Mouse (Mus musculus) heart, embryonic 11.5 days (tissue): Measurements from ENCODE around the gene Plekhm1. TPM values are rescaled to one million over a fixed set of nuclear protein-coding genes. Genes with fewer than 3 reads are reported as not detected.
A peak's percentile ranks its signal among the peaks of the same experiment; 100 is the strongest.

ENCODE experiments used
- ATAC-seq: fragments of 200-750 bp; cut with Nextera tagmentation; replicated peaks from 2 replicates; pipeline ENCODE4 v1.8.0; 2017; ENCODE audit warnings: moderate library complexity; ENCODE audit not compliant: insufficient number of reproducible peaks, low FRiP score, low TSS enrichment
- H3K27ac ChIP-seq: fragments of 300-500 bp; sonication (generic); 2 replicates; pipeline ENCODE4 v1.5.1; 2014; ENCODE audit warnings: mild to moderate bottlenecking, low read depth, low read length
- H3K27me3 ChIP-seq: fragments of 300-500 bp; sonication (generic); 2 replicates; pipeline ENCODE4 v1.6.1; 2014; ENCODE audit warnings: mild to moderate bottlenecking, low read length, mixed read lengths; ENCODE audit not compliant: control insufficient read depth, insufficient read depth
- H3K36me3 ChIP-seq: fragments of 300-500 bp; sonication (generic); 2 replicates; pipeline ENCODE4 v1.6.1; 2014; ENCODE audit warnings: mild to moderate bottlenecking, low read length, moderate library complexity, mixed read lengths; ENCODE audit not compliant: control insufficient read depth, insufficient read depth
- H3K4me1 ChIP-seq: fragments of 300-500 bp; sonication (generic); 2 replicates; pipeline ENCODE4 v1.6.1; 2014; ENCODE audit warnings: low read length; ENCODE audit not compliant: control insufficient read depth, insufficient read depth
- H3K4me2 ChIP-seq: fragments of 300-500 bp; sonication (generic); 2 replicates; pipeline ENCODE4 v1.6.1; 2014; ENCODE audit warnings: mild to moderate bottlenecking, moderate library complexity
- H3K4me3 ChIP-seq: fragments of 300-500 bp; sonication (generic); 2 replicates; pipeline ENCODE4 v1.5.1; 2014; ENCODE audit warnings: low read depth, low read length
- H3K9ac ChIP-seq: fragments of 300-500 bp; sonication (generic); 2 replicates; pipeline ENCODE4 v1.6.1; 2014; ENCODE audit warnings: mild to moderate bottlenecking, low read depth, low read length, moderate library complexity
- H3K9me3 ChIP-seq: fragments of 300-500 bp; sonication (generic); replicated peaks from 2 replicates; pipeline ENCODE4 v1.6.1; 2016; ENCODE audit warnings: low read length; ENCODE audit not compliant: control insufficient read depth
- WGBS: fragments of 180-500 bp; shearing (Covaris S2); extraction: QIAGEN DNeasy Blood & Tissue Kit; methylation state at CpG from one replicate; pipeline ENCODE4 v1.1.7; 2014; ENCODE audit not compliant: insufficient replicate concordance; 5-methylcytosine and 5-hydroxymethylcytosine counted together
- polyA plus RNA-seq: library from polyadenylated mRNA; unstranded; fragments of >200 nt; fragmentation: Nextera tagmentation; extraction: Ambion mirVana; gene quantifications from 2 replicates; pipeline ENCODE4 v1.2.1, GENCODE M21; 2014

Plekhm1 gene
- polyA plus RNA-seq, 1 experiment from 2014 or later: 5.2 TPM

DNA sequence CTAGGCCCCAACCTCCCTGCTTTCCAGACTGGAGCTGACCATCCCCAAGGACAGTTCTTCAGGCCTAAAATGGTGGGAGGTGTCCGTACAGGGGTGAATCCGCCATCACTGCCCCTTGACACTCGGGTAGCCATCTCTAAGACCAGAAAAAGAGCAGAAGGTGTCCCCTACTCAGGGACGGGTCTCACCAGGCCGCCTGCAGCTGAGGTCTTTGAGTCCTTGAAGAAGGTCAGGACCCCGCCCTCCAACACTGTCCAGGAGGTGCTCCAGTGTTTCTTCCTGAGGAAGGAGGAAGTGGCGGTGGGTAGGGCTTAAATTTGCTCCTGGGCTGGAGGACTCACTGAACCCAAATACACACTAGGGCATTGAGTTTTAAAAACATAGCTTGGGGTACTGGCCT lies 74.4 kb downstream of the Plekhm1 start:
- WGBS: 74% methylated on average over 7 of the region's 7 CpGs
- Histone ChIP-seq H3K36me3 (no peaks in the 10 kb centered on the region), H3K27me3 (peaks cover 18% of the 10 kb centered on the region), H3K9ac (no peak overlapping the region), H3K4me1 (peaks cover 9% of the 10 kb centered on the region; the same call in 1 of the 2 replicates), H3K4me2 (no peak overlapping the region), H3K9me3 (no peaks in the 10 kb centered on the region), H3K4me3 (no peak overlapping the region), H3K27ac (no peak overlapping the region)
- ATAC-seq: no peak

DNA sequence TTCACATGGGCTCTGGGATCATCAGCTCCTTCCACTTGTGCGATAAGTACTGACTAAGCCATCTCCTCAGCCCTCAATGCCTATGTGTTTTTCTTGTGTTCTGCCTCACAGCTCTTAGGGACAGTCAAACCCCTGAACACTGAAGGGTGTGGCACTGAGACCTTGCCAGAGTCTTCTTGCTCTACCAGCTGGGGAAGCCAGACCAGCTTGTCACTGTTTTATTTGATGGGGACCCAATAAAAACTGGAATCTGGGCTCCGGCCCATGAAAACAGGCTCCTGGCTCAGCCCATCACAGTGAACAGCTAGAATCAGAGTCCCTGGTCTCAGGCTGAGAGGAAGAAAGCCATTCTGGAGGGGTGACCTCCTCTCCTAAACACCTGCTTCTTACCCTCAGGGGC lies 75.3 kb downstream of the Plekhm1 start:
- H3K36me3 ChIP-seq: no peaks in the 10 kb centered on the region
- WGBS: 87% methylated on average over 2 of the region's 2 CpGs
- no peak overlapping the region for H3K27ac ChIP-seq
- no peak overlapping the region for H3K9ac ChIP-seq
- H3K27me3 ChIP-seq: peaks cover 25% of the 10 kb centered on the region
- no peak for ATAC-seq
- no peaks in the 10 kb centered on the region for H3K9me3 ChIP-seq
- H3K4me2 ChIP-seq: no peak overlapping the region
- no peak overlapping the region for H3K4me3 ChIP-seq
- H3K4me1 ChIP-seq: peaks cover 13% of the 10 kb centered on the region; the same call in 1 of the 2 replicates

DNA sequence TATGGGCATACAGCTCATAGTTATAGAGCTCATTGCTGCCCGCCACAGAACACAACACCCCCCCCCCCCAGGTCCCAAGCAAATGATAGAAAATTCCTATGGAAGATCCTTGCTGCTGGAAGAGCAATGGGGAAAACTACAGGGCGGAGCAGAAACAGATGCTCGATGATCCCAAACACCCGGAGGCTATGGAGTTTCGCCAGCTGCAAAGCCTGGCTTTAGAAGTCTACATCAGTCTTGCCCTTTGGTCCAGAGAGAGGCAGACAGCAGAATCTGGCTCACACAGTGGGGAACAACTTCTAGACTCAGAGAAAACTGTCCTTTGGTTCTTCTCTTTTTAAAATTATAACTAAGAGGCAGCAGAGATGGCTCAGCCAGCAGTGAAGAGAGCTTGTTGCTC lies 76.9 kb downstream of the Plekhm1 start:
- ATAC-seq: no peak
- peaks cover 13% of the 10 kb centered on the region; the same call in 1 of the 2 replicates for H3K4me1 ChIP-seq
- peaks cover 26% of the 10 kb centered on the region for H3K27me3 ChIP-seq

DNA sequence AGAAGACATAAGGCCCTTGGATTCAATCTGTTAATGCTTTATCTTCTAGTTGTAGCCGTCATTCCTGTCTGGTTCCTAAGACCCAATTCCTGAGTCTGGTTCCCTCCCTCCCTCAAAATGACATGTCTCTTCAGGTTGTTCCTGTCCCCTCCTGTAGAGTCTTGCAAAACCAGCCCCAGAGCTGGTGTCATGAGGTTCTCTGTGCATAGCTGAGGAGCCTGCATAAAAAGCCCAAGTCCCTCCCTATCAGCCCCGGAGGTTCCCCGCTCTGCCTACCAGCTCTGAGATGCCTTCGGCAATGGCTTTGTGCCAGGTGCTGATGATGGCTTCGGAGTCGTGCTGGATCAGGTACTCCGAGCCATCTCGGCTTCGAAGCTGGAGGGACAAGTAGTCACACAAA lies 77.6 kb downstream of the Plekhm1 start:
- Histone ChIP-seq H3K9me3 (no peaks in the 10 kb centered on the region), H3K4me3 (no peak overlapping the region), H3K4me2 (no peak overlapping the region), H3K36me3 (no peaks in the 10 kb centered on the region), H3K27me3 (peaks cover 26% of the 10 kb centered on the region), H3K9ac (no peak overlapping the region), H3K4me1 (peaks cover 13% of the 10 kb centered on the region; the same call in 1 of the 2 replicates), H3K27ac (no peak overlapping the region)
- 80% methylated on average over 9 of the region's 9 CpGs for WGBS
- no peak for ATAC-seq

More for the DNA sequence above, 76.9 kb downstream of the Plekhm1 start:
- H3K27ac ChIP-seq: no peak overlapping the region
- no peaks in the 10 kb centered on the region for H3K36me3 ChIP-seq
- WGBS: 81% methylated on average over 5 of the region's 5 CpGs
- H3K4me2 ChIP-seq: no peak overlapping the region
- no peak overlapping the region for H3K9ac ChIP-seq
- H3K4me3 ChIP-seq: no peak overlapping the region
- H3K9me3 ChIP-seq: no peaks in the 10 kb centered on the region

DNA sequence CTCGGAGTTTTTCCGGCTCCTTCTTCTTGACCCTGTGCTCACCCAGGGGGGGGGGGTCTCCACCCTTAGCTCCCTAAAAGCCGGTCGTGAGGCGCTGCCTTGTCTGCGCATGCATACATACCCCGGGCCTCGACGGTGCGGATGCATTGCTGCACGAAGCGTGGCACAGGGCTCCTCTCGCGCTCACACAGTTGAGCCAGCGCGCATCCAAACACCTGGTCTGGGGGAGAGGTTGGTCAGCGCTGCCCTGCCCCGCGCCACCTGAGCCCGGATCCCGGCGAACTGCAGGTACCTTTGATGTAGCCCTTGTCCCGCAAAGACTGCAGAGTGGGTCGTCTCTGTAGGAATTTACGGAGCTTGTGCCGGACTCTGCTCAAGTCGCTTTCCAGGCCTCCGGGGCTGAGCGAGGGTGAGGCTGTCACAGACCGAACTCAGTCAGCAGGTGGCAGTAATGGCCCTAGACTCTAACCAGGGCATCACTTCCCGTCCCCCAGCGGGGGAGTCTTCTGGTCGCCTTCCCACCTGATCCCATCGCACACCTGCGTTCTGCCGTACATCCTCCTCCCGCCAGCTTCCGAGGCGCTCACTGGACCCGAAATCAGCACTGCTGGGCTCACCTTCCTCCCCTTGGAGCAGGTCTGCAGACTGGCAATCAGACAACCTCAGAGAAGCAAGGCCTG lies 78.6 kb downstream of the Plekhm1 start:
- peaks cover 26% of the 10 kb centered on the region for H3K27me3 ChIP-seq
- 18% methylated on average over 40 of the region's 40 CpGs for WGBS
- peak overlapping the region; percentile 38 for H3K4me3 ChIP-seq
- peaks cover 10% of the 10 kb centered on the region; the same call in 1 of the 2 replicates for H3K4me1 ChIP-seq
- no peaks in the 10 kb centered on the region for H3K36me3 ChIP-seq
- H3K4me2 ChIP-seq: peak overlapping the region; percentile 67
- no peak overlapping the region for H3K27ac ChIP-seq
- H3K9ac ChIP-seq: no peak overlapping the region
- H3K9me3 ChIP-seq: no peaks in the 10 kb centered on the region
- ATAC-seq: no peak

DNA sequence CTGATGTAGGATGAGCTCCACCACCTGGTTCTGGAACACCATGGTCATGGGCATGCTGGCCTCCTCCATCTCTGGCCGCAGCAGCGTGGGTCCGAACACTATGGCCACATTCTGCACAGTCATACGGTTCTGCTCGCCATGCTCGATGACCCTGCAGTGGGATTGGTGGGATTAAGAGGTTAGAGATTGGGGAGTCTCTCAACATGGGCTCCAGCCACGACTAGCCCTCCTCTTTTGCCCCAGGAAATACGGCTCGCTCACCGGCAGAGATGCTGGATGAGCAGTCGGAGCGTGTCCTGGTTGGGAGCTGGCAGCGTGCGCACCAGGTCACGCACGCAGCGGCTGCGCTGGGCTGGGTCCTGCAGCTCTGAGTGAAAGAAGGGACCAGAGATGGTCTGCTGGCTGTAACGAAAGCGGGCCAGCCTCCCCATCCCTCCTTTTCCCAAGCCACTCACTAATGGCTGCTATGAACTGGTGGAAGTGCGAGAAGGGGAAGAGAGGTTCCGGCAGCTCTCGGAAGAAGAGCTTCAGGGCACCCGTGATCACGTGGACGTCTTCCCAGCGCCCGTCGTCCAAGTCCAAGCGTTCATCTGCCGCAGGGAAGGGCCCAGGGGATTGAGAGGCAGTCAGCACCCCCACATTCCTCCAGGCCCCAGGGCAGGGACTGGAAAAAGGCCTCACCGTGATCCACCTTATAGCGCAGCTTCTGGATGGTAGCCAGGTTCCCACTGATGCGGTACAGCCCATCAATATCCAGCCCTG lies 79.4 kb downstream of the Plekhm1 start:
- Histone ChIP-seq H3K4me1 (peaks cover 10% of the 10 kb centered on the region; the same call in 1 of the 2 replicates), H3K4me2 (peak overlapping the region; percentile 67), H3K4me3 (peak overlapping the region; percentile 38), H3K27ac (no peak overlapping the region), H3K27me3 (peaks cover 26% of the 10 kb centered on the region), H3K36me3 (no peaks in the 10 kb centered on the region), H3K9me3 (no peaks in the 10 kb centered on the region), H3K9ac (peak overlapping the region; percentile 6; the same call in 1 of the 2 replicates)
- no peak for ATAC-seq
- 28% methylated on average over 34 of the region's 34 CpGs for WGBS

DNA sequence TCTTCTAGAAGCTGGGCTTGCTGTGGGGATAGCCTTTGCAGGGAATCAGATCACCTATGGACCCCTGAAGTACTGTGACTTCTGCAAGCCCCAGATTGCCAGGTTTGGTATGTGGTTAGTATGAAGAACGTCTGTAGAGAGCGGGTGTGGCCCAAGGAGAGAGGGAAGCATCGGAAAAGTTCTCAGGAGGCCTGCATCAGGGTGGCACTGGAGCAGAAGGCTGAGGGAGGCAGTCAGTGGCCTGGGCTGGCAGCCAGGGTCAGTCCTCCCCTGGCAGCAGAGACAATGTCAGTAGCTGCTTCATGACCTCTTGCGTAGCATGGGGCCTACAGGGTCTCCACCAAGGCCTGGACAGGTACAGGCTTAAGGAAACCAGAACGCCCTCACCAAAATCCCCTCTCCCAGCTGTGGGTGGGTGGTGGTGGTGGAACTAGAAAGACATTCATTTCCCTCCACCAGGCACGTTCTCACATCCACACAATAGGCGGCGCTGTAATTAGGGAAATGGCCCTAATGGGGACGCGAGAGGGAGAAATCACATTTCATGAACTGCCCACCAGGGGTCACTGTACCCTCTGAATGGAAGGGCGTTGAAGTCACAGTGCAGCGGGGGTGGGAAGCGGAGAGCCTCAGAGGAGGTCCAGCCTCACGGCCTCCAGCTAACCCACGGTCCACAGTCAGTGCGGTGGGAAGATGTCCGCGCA lies 80.1 kb downstream of the Plekhm1 start:
- no peaks in the 10 kb centered on the region for H3K9me3 ChIP-seq
- ATAC-seq: no peak
- peaks cover 24% of the 10 kb centered on the region for H3K27me3 ChIP-seq
- peak overlapping the region; percentile 67 for H3K4me2 ChIP-seq
- peak overlapping the region; percentile 38 for H3K4me3 ChIP-seq
- H3K9ac ChIP-seq: no peak overlapping the region; the same call in 1 of the 2 replicates
- H3K4me1 ChIP-seq: peaks cover 10% of the 10 kb centered on the region; the same call in 1 of the 2 replicates
- H3K27ac ChIP-seq: no peak overlapping the region
- no peaks in the 10 kb centered on the region for H3K36me3 ChIP-seq
- whole genome bisulfite sequencing: 26% methylated on average over 18 of the region's 18 CpGs

DNA sequence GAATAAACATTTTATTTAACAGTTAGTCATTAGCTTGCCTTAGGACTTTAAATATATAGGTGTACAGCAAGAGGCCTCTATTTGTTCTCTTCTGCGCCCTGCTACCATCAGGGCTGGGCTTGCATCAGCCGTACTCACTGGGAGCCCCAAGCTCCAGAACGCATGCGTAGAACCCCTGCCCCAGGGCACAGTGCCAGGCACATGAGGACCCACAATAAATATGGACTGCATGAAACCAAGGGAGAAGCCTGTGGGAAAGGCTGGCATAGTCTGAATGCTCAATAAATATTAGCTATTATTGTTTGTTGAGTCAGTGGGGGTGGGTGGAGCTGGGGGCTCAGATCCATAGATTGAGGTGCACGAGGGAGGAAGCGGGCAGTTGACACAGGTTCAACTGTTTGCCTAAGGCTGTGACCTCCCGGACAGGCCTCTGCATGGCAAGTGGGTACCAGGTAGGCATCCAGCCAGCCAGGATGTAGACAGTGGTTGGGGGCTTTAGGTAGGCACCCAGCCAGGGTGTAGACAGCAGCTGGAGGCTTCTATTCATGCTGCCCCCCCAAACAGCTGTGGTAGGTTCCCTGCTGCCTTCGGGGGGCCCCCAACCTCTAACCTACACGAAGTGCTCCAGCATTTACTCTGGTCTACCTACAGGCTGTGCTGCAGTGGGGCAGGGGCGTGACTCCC lies 80.8 kb downstream of the Plekhm1 start:
- Histone ChIP-seq H3K27ac (no peak overlapping the region), H3K36me3 (no peaks in the 10 kb centered on the region), H3K9me3 (no peaks in the 10 kb centered on the region), H3K9ac (no peak overlapping the region), H3K4me1 (peaks cover 10% of the 10 kb centered on the region; the same call in 1 of the 2 replicates), H3K4me2 (no peak overlapping the region), H3K4me3 (no peak overlapping the region), H3K27me3 (peaks cover 24% of the 10 kb centered on the region)
- WGBS: 89% methylated on average over 10 of the region's 10 CpGs
- no peak for ATAC-seq
